Mouse (Mus musculus) CH12.LX (cell line): ENCODE data around the gene Chchd6. TPM values are rescaled to one million over a fixed set of nuclear protein-coding genes. Genes with fewer than 3 reads are reported as not detected.

Experiments used
- DNase-seq: peaks from one replicate; pipeline ENCODE4 v3.0.0-alpha.2; 2013; ENCODE audit errors: extremely low read depth
- H3K27ac ChIP-seq: 2 replicates; pipeline ENCODE4 v1.5.1; 2012; ENCODE audit warnings: low read depth, mild to moderate bottlenecking, control low read depth, moderate library complexity; ENCODE audit not compliant: insufficient read depth
- H3K27me3 ChIP-seq: replicated peaks from 2 replicates; pipeline ENCODE3; 2012; ENCODE audit warnings: inconsistent platforms
- H3K36me3 ChIP-seq, 2 experiments: replicated peaks in 1 of 2; 2 replicates each; pipeline versions ENCODE3 to v1.6.1; 2012; ENCODE audit warnings: inconsistent platforms in 1 of 2, low read length in 1 of 2, mild to moderate bottlenecking in 1 of 2, mixed read lengths in 1 of 2, moderate library complexity in 1 of 2; ENCODE audit not compliant: control insufficient read depth in 1 of 2, insufficient read depth in 1 of 2
- H3K4me1 ChIP-seq, 2 experiments: 2 replicates each; pipeline ENCODE4 v1.6.1; 2012; ENCODE audit warnings: inconsistent platforms in 1 of 2, moderate library complexity in 1 of 2; ENCODE audit not compliant: insufficient read depth in 2 of 2, control insufficient read depth in 1 of 2
- H3K4me2 ChIP-seq: 2 replicates; pipeline ENCODE4 v1.6.1; 2012; ENCODE audit warnings: low read depth, mild to moderate bottlenecking, control low read depth; ENCODE audit not compliant: poor library complexity, insufficient read depth, severe bottlenecking
- H3K4me3 ChIP-seq, 3 experiments: fragments of 150-350 bp in 1 of 3; sonication (generic) in 1 of 3; replicated peaks in 1 of 3; 2 replicates each; pipeline versions ENCODE3 to v1.5.1; 2011 to 2012; ENCODE audit warnings: low read depth in 2 of 3, low read length in 2 of 3, mild to moderate bottlenecking in 2 of 3, moderate library complexity in 2 of 3, control low read depth in 1 of 3, improper control_type of control experiment in 1 of 3, inconsistent platforms in 1 of 3, mixed read lengths in 1 of 3; ENCODE audit not compliant: poor library complexity in 1 of 3
- H3K79me2 ChIP-seq: replicated peaks from 2 replicates; pipeline ENCODE4 v1.6.1; 2012; ENCODE audit warnings: mild to moderate bottlenecking, moderate library complexity; ENCODE audit not compliant: control insufficient read depth, poor library complexity, insufficient read depth, severe bottlenecking; ENCODE audit errors: extremely low read depth
- H3K9ac ChIP-seq: 2 replicates; pipeline ENCODE4 v1.6.1; 2012; ENCODE audit warnings: low read depth, mild to moderate bottlenecking, control low read depth, moderate library complexity; ENCODE audit not compliant: insufficient read depth
- H3K9me3 ChIP-seq: replicated peaks from 2 replicates; pipeline ENCODE3; 2012; ENCODE audit warnings: low read length, inconsistent platforms, mixed read lengths
- BHLHE40 ChIP-seq: IDR thresholded peaks from 2 replicates; pipeline ENCODE4 v1.6.1; 2011; ENCODE audit warnings: mild to moderate bottlenecking, low read depth, low read length, improper control_type of control experiment
- CHD2 ChIP-seq: IDR thresholded peaks from 2 replicates; pipeline ENCODE4 v1.6.1; 2011; ENCODE audit warnings: low read length, improper control_type of control experiment
- CTCF ChIP-seq, 2 experiments: IDR thresholded peaks in 1 of 2; conservative IDR thresholded peaks in 1 of 2; 2 replicates each; pipeline ENCODE4 v1.5.1; 2011 to 2012; ENCODE audit warnings: low read depth in 2 of 2, low read length in 2 of 2, improper control_type of control experiment in 1 of 2, inconsistent platforms in 1 of 2, mild to moderate bottlenecking in 1 of 2, moderate library complexity in 1 of 2
- E2F4 ChIP-seq: IDR thresholded peaks from 2 replicates; pipeline ENCODE4 v1.6.1; 2011; ENCODE audit warnings: low read depth, low read length, improper control_type of control experiment; ENCODE audit not compliant: insufficient replicate concordance
- ETS1 ChIP-seq: conservative IDR thresholded peaks from 2 replicates; pipeline ENCODE4 v1.6.1; 2012; ENCODE audit warnings: low read depth, mild to moderate bottlenecking, inconsistent platforms, low read length, improper control_type of control experiment, moderate library complexity
- GABPA ChIP-seq: IDR thresholded peaks from 2 replicates; pipeline ENCODE4 v1.6.1; 2012; ENCODE audit warnings: low read depth, low read length, improper control_type of control experiment, inconsistent platforms; ENCODE audit not compliant: insufficient replicate concordance
- HCFC1 ChIP-seq: IDR thresholded peaks from 2 replicates; pipeline ENCODE4 v1.6.1; 2012; ENCODE audit warnings: low read depth, mild to moderate bottlenecking, inconsistent platforms, low read length, improper control_type of control experiment
- IRF4 ChIP-seq: IDR thresholded peaks from 2 replicates; pipeline ENCODE4 v1.6.1; 2014; ENCODE audit warnings: low read depth, mild to moderate bottlenecking, inconsistent platforms, low read length, improper control_type of control experiment
- JUN ChIP-seq: IDR thresholded peaks from 2 replicates; pipeline ENCODE4 v1.6.1; 2011; ENCODE audit warnings: low read depth, mild to moderate bottlenecking, low read length, improper control_type of control experiment, moderate library complexity; ENCODE audit not compliant: insufficient read depth
- MYC ChIP-seq: IDR thresholded peaks from 2 replicates; pipeline ENCODE4 v1.6.1; 2011; ENCODE audit warnings: low read depth, mild to moderate bottlenecking, improper control_type of control experiment, low read length
- NRF1 ChIP-seq: IDR thresholded peaks from 2 replicates; pipeline ENCODE4 v1.6.1; 2014; ENCODE audit warnings: low read depth, mild to moderate bottlenecking, inconsistent platforms, low read length, improper control_type of control experiment, moderate library complexity
- POLR2A ChIP-seq: IDR thresholded peaks from 2 replicates; pipeline ENCODE4 v1.6.1; 2011; ENCODE audit warnings: low read depth, mild to moderate bottlenecking, improper control_type of control experiment, low read length
- POLR2AphosphoS2 ChIP-seq: IDR thresholded peaks from 2 replicates; pipeline ENCODE4 v1.6.1; 2011; ENCODE audit warnings: low read depth, low read length, improper control_type of control experiment
- RAD21 ChIP-seq: IDR thresholded peaks from 2 replicates; pipeline ENCODE4 v1.6.1; 2011; ENCODE audit warnings: low read depth, mild to moderate bottlenecking, low read length, improper control_type of control experiment, moderate library complexity
- RCOR1 ChIP-seq: conservative IDR thresholded peaks from 2 replicates; pipeline ENCODE4 v1.6.1; 2012; ENCODE audit warnings: low read depth, mild to moderate bottlenecking, inconsistent platforms, low read length, improper control_type of control experiment
- SIN3A ChIP-seq: IDR thresholded peaks from 2 replicates; pipeline ENCODE4 v1.6.1; 2012; ENCODE audit warnings: low read length, improper control_type of control experiment, inconsistent platforms
- TBP ChIP-seq: conservative IDR thresholded peaks from 2 replicates; pipeline ENCODE4 v1.6.1; 2011; ENCODE audit warnings: low read depth, low read length, improper control_type of control experiment
- USF1 ChIP-seq: IDR thresholded peaks from 2 replicates; pipeline ENCODE4 v1.6.1; 2014; ENCODE audit warnings: low read depth, mild to moderate bottlenecking, inconsistent platforms, low read length, improper control_type of control experiment
- ZMIZ1 ChIP-seq: IDR thresholded peaks from 2 replicates; pipeline ENCODE4 v1.6.1; 2012; ENCODE audit warnings: low read depth, mild to moderate bottlenecking, inconsistent platforms, low read length, improper control_type of control experiment
- dilution Hi-C: fragments of 300-500 bp; cut with MboI; formaldehyde crosslinking; loops from 2 replicates; pipeline ENCODE4 v1.14.3; 2020; ENCODE audit warnings: low sequenced_read_pairs; ENCODE audit not compliant: extremely low pct_unique_long_range_greater_than_20kb, extremely low pct_ligation_motif_present
- in situ Hi-C: fragments of 300-500 bp; cut with MboI; formaldehyde crosslinking; loops from 3 replicates; pipeline ENCODE4 v1.14.3; 2019; ENCODE audit warnings: low sequenced_read_pairs, low pct_ligation_motif_present, low pct_unique_long_range_greater_than_20kb, mixed read lengths
- polyA plus RNA-seq: library from polyadenylated mRNA; unstranded; fragments of >175 nt; gene quantifications from 2 replicates; pipeline ENCODE4 v1.2.1, GENCODE M21; 2012; ENCODE audit warnings: low read depth; ENCODE audit not compliant: insufficient read length
- total RNA-seq, 2 experiments: library from RNA; depleted of rRNA; stranded (reverse); fragments of 300-350 nt in 1 of 2; fragments of >200 nt in 1 of 2; gene quantifications; 2 replicates each; pipeline ENCODE4 v1.2.3; 2012 to 2014

Gene Chchd6
- total and polyA plus RNA-seq, 3 experiments = 33.3 to 41.5 (median 41.3) TPM

DNA sequence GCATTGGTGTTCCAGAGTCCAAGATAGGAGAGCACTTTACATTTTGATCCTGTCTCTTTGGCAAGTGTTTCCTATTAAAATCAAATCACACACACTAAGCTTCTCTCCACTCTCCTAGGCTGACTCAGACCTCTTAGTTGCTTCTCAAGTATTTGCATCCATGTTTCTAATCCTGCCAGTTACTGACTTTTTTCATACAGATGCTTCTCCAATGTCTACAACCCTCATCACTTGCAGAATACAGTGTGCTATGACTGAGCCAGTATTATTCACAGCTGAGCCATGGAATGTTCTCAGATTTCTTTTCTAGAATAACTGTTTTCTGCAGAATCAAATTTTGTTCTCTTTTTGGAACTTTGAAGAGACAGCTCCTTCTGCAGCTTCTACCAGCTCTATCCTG lies 85.3 kb downstream of the Chchd6 start:
- Histone ChIP-seq H3K27me3 (no peaks in the 10 kb centered on the region), H3K4me2 (no peak overlapping the region), H3K4me3 (no peak overlapping the region), H3K36me3 (peaks cover 0 to under 1% of the 10 kb centered on the region in 2 experiments), H3K27ac (no peak overlapping the region), H3K4me1 (peaks cover 6 to 24% of the 10 kb centered on the region in 2 experiments; a peak in 3 of 4 replicates), H3K9me3 (no peaks in the 10 kb centered on the region), H3K9ac (no peak overlapping the region), H3K79me2 (no peaks in the 10 kb centered on the region)
- DNase-seq = no peak
- TF ChIP-seq USF1 (no peak), HCFC1 (no peak), SIN3A (no peak), JUN (no peak), MYC (no peak), CTCF (conservative IDR thresholded peaks at IDR 0.05 in 1 of 2, IDR thresholded peaks at IDR 0.05 in 1 of 2; ENCODE audit: low read depth in 2 of 2, low read length in 2 of 2) (no peak)
- in situ Hi-C loops (no loop called here), dilution Hi-C loops (no loop called here)

DNA sequence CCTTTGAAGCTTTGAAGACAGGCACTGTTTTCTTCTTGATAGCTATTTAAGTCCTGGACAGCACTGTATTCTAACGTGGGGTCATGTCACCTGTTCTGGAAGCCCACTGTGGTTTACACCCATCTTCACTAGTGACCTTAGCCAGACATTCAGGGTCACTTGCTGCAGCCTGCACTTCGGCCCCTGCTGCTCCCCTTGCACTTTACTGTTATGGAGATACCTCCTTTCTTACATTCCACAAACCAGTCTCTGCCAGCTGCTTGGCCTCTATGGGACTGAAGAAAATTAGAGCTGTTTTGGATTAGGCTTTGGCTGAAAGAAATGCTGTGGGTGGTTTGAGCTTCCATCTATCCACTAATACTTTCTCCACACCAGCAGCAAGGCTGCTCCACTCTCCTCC lies 86.7 kb downstream of the Chchd6 start:
- dilution Hi-C loops = no loop called here
- Histone ChIP-seq H3K79me2 (no peaks in the 10 kb centered on the region), H3K4me3 (no peak overlapping the region)

DNA sequence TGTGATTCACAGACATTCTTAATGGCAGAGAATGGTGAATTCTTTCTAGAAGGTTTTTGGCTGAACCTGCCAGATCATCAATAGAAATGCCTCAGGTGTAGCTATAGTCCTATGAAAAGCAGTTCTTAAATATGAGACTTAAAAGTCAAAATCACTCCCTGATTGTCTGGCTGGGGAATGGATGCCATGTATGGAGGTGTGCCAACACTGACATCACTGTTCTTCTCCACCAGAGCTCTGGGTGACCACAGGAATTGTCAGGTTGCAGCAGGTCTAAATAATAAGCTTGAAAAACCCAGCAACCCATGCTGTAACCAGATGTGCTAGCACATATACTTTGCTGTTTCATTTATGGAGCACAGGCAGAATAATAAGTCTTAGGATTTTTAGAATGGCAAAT lies 87.2 kb downstream of the Chchd6 start:
- Histone ChIP-seq H3K27ac (no peak overlapping the region), H3K9ac (no peak overlapping the region), H3K36me3 (peaks cover 0 to 1% of the 10 kb centered on the region in 2 experiments), H3K4me1 (peaks cover 6 to 24% of the 10 kb centered on the region in 2 experiments; a peak in 3 of 4 replicates), H3K79me2 (no peaks in the 10 kb centered on the region), H3K27me3 (no peaks in the 10 kb centered on the region), H3K4me3 (no peak overlapping the region), H3K9me3 (no peaks in the 10 kb centered on the region), H3K4me2 (no peak overlapping the region)
- DNase-seq = no peak
- dilution Hi-C loops (no loop called here), in situ Hi-C loops (no loop called here)
- no peak for TF ChIP-seq CHD2
- TF ChIP-seq ETS1 = no peak
- no peak for TF ChIP-seq TBP
- no peak for TF ChIP-seq NRF1
- no peak for TF ChIP-seq JUN
- TF ChIP-seq USF1 = no peak
- no peak for TF ChIP-seq GABPA
- TF ChIP-seq IRF4 = no peak
- no peak for TF ChIP-seq BHLHE40
- TF ChIP-seq ZMIZ1 = no peak
- no peak for TF ChIP-seq SIN3A
- no peak for TF ChIP-seq POLR2AphosphoS2

More for the DNA sequence above, 86.7 kb downstream of the Chchd6 start:
- no peaks in the 10 kb centered on the region for H3K9me3 ChIP-seq
- no peak overlapping the region for H3K27ac ChIP-seq
- no peak for DNase-seq
- no peak for TF ChIP-seq RAD21
- no peak for TF ChIP-seq POLR2AphosphoS2
- TF ChIP-seq RCOR1 = no peak
- no peak for TF ChIP-seq ETS1
- no peak for TF ChIP-seq IRF4
- no peak for TF ChIP-seq E2F4
- TF ChIP-seq CTCF (conservative IDR thresholded peaks at IDR 0.05 in 1 of 2, IDR thresholded peaks at IDR 0.05 in 1 of 2; ENCODE audit: low read depth in 2 of 2, low read length in 2 of 2) = no peak
- no peak for TF ChIP-seq POLR2A
- no peak for TF ChIP-seq TBP
- no peak for TF ChIP-seq GABPA
- H3K9ac ChIP-seq = no peak overlapping the region
- H3K27me3 ChIP-seq = no peaks in the 10 kb centered on the region
- H3K36me3 ChIP-seq = peaks cover 0 to 1% of the 10 kb centered on the region in 2 experiments
- no peak overlapping the region for H3K4me2 ChIP-seq
- in situ Hi-C loops = no loop called here
- H3K4me1 ChIP-seq = peaks cover 6 to 24% of the 10 kb centered on the region in 2 experiments; a peak in 3 of 4 replicates
